Mouse (Mus musculus) heart, embryonic 10.5 days (tissue): ENCODE results near the gene Gm20422. TPM values are rescaled to one million over a fixed set of nuclear protein-coding genes. Genes with fewer than 3 reads are reported as not detected.
A peak's percentile ranks its signal among the peaks of the same experiment; 100 is the strongest.

Experiments
- DNase-seq: peaks from one replicate; pipeline ENCODE4 v3.0.0-alpha.2; 2017; ENCODE audit warnings: low spot score
- H3K27ac ChIP-seq: fragments of 300-500 bp; sonication (generic); 2 replicates; pipeline ENCODE4 v1.5.1; 2016; ENCODE audit warnings: mild to moderate bottlenecking
- H3K27me3 ChIP-seq: fragments of 300-500 bp; sonication (generic); 2 replicates; pipeline ENCODE4 v1.6.1; 2016; ENCODE audit warnings: mild to moderate bottlenecking; ENCODE audit not compliant: poor library complexity, insufficient read depth, severe bottlenecking
- H3K36me3 ChIP-seq: fragments of 300-500 bp; sonication (generic); 2 replicates; pipeline ENCODE4 v1.6.1; 2016; ENCODE audit warnings: mild to moderate bottlenecking, moderate library complexity
- H3K4me1 ChIP-seq: fragments of 300-500 bp; sonication (generic); 2 replicates; pipeline ENCODE4 v1.6.1; 2016; ENCODE audit warnings: mild to moderate bottlenecking
- H3K4me3 ChIP-seq: fragments of 300-500 bp; sonication (generic); 2 replicates; pipeline ENCODE4 v1.5.1; 2016; ENCODE audit warnings: mild to moderate bottlenecking, moderate library complexity
- H3K9me3 ChIP-seq: fragments of 300-500 bp; sonication (generic); 2 replicates; pipeline ENCODE4 v1.6.1; 2016; ENCODE audit warnings: mild to moderate bottlenecking, moderate library complexity
- WGBS: fragments of 180-500 bp; shearing (Covaris S2); methylation state at CpG from one replicate; pipeline ENCODE4 v1.1.7; 2016; 5-methylcytosine and 5-hydroxymethylcytosine counted together
- polyA plus RNA-seq: library from polyadenylated mRNA; unstranded; fragments of >200 nt; fragmentation: Nextera tagmentation; extraction: Ambion mirVana; gene quantifications from 2 replicates; pipeline ENCODE4 v1.2.1, GENCODE M21; 2016

Gene Gm20422
- polyA plus RNA-seq: 0.44 and 0.65 TPM in 2 replicates

GRCm38 (mm10) chr8:69774503-69775148, at the start of gene Gm20422:
Gene Gm20422, minus strand, starts transcription at chr8:69774886.
- DNase-seq: peak; percentile 98
- Histone ChIP-seq H3K36me3 (peaks cover 12% of the 10 kb centered on the region), H3K9me3 (no peaks in the 10 kb centered on the region), H3K4me3 (peak within 1 kb of the TSS; percentile 78), H3K4me1 (peaks cover 22% of the 10 kb centered on the region), H3K27ac (peak within 1 kb of the TSS; percentile 97), H3K27me3 (no peaks in the 10 kb centered on the region)
- WGBS: under 1% methylated on average over 41 of the region's 41 CpGs

GRCm38 (mm10) chr8:69822386-69823191, 47.9 kb upstream of the Gm20422 start, which contains the start of gene Lpar2:
Gene Lpar2, plus strand, starts transcription at chr8:69822429.
- no peaks in the 10 kb centered on the region for H3K9me3 ChIP-seq
- H3K4me1 ChIP-seq: peaks cover 32% of the 10 kb centered on the region
- peak; percentile 91 for DNase-seq
- peaks cover 33% of the 10 kb centered on the region for H3K36me3 ChIP-seq
- H3K27me3 ChIP-seq: no peaks in the 10 kb centered on the region; the same call in 1 of the 2 replicates
- H3K4me3 ChIP-seq: peak within 1 kb of the TSS; percentile 73
- WGBS: 2% methylated on average over 33 of the region's 35 CpGs
- H3K27ac ChIP-seq: peak within 1 kb of the TSS; percentile 84

GRCm38 (mm10) chr8:69821971-69822385, 47.3 kb upstream of the Gm20422 start:
- Histone ChIP-seq H3K4me1 (peaks cover 32% of the 10 kb centered on the region), H3K27me3 (no peaks in the 10 kb centered on the region; the same call in 1 of the 2 replicates), H3K36me3 (peaks cover 39% of the 10 kb centered on the region), H3K4me3 (peak overlapping the region; percentile 73), H3K27ac (peak overlapping the region; percentile 84), H3K9me3 (no peaks in the 10 kb centered on the region)
- no peak for DNase-seq
- WGBS: 1% methylated on average over 16 of the region's 22 CpGs

- WGBS: 74% methylated on average over 9 of the region's 9 CpGs
Observed at GRCm38 (mm10) chr8:69820466-69820865, 45.8 kb upstream of the Gm20422 start.

GRCm38 (mm10) chr8:69815396-69815795, 40.7 kb upstream of the Gm20422 start:
- H3K36me3 ChIP-seq: peaks cover 72% of the 10 kb centered on the region
- H3K27me3 ChIP-seq: no peaks in the 10 kb centered on the region
- WGBS: 93% methylated on average over 4 of the region's 4 CpGs
- H3K4me1 ChIP-seq: peaks cover 11% of the 10 kb centered on the region
- DNase-seq: no peak
- H3K4me3 ChIP-seq: no peak overlapping the region
- no peaks in the 10 kb centered on the region for H3K9me3 ChIP-seq
- H3K27ac ChIP-seq: no peak overlapping the region

More at GRCm38 (mm10) chr8:69820466-69820865, 45.8 kb upstream of the Gm20422 start:
- H3K4me3 ChIP-seq: no peak overlapping the region
- peaks cover 44% of the 10 kb centered on the region for H3K36me3 ChIP-seq
- H3K27me3 ChIP-seq: no peaks in the 10 kb centered on the region; the same call in 1 of the 2 replicates
- H3K4me1 ChIP-seq: peaks cover 43% of the 10 kb centered on the region
- H3K27ac ChIP-seq: no peak overlapping the region
- no peak for DNase-seq
- no peaks in the 10 kb centered on the region for H3K9me3 ChIP-seq

GRCm38 (mm10) chr8:69814881-69815280, 40.2 kb upstream of the Gm20422 start:
- no peak overlapping the region for H3K4me3 ChIP-seq
- H3K9me3 ChIP-seq: no peaks in the 10 kb centered on the region
- WGBS: 82% methylated on average over 2 of the region's 2 CpGs
- DNase-seq: no peak
- no peak overlapping the region for H3K27ac ChIP-seq
- H3K27me3 ChIP-seq: no peaks in the 10 kb centered on the region
- peaks cover 72% of the 10 kb centered on the region for H3K36me3 ChIP-seq
- H3K4me1 ChIP-seq: peaks cover 14% of the 10 kb centered on the region

- no peaks in the 10 kb centered on the region for H3K27me3 ChIP-seq
- DNase-seq: no peak
- H3K4me1 ChIP-seq: peaks cover 22% of the 10 kb centered on the region
- WGBS: 45% methylated on average over 3 of the region's 3 CpGs
- no peak overlapping the region for H3K27ac ChIP-seq
- no peaks in the 10 kb centered on the region for H3K9me3 ChIP-seq
- H3K36me3 ChIP-seq: peaks cover 70% of the 10 kb centered on the region
- H3K4me3 ChIP-seq: peak overlapping the region; percentile 67
Observed at GRCm38 (mm10) chr8:69809820-69810219, 35.1 kb upstream of the Gm20422 start.

- Histone ChIP-seq H3K27ac (peak overlapping the region; percentile 83), H3K36me3 (peaks cover 68% of the 10 kb centered on the region)
Observed at GRCm38 (mm10) chr8:69808864-69809403, 34.2 kb upstream of the Gm20422 start.

GRCm38 (mm10) chr8:69808094-69808863, 33.6 kb upstream of the Gm20422 start, which contains the start of gene Gmip:
Gene Gmip, plus strand, starts transcription at chr8:69808679.
- Histone ChIP-seq H3K36me3 (peaks cover 68% of the 10 kb centered on the region), H3K9me3 (no peaks in the 10 kb centered on the region), H3K27ac (peak within 1 kb of the TSS; percentile 83), H3K4me3 (peak within 1 kb of the TSS; percentile 67), H3K4me1 (peaks cover 22% of the 10 kb centered on the region), H3K27me3 (no peaks in the 10 kb centered on the region)
- peak; percentile 92 for DNase-seq
- WGBS: 6% methylated on average over 28 of the region's 28 CpGs

More at GRCm38 (mm10) chr8:69808864-69809403, 34.2 kb upstream of the Gm20422 start:
- H3K27me3 ChIP-seq: no peaks in the 10 kb centered on the region
- peaks cover 22% of the 10 kb centered on the region for H3K4me1 ChIP-seq
- no peak for DNase-seq
- 2% methylated on average over 23 of the region's 23 CpGs for WGBS
- peak overlapping the region; percentile 67 for H3K4me3 ChIP-seq
- no peaks in the 10 kb centered on the region for H3K9me3 ChIP-seq

GRCm38 (mm10) chr8:69807236-69807635, 32.5 kb upstream of the Gm20422 start:
- Histone ChIP-seq H3K4me1 (peaks cover 22% of the 10 kb centered on the region), H3K4me3 (no peak overlapping the region), H3K36me3 (peaks cover 78% of the 10 kb centered on the region)

GRCm38 (mm10) chr8:69805491-69805890, 30.8 kb upstream of the Gm20422 start:
- H3K9me3 ChIP-seq: no peaks in the 10 kb centered on the region
- peaks cover 22% of the 10 kb centered on the region for H3K4me1 ChIP-seq
- H3K27ac ChIP-seq: no peak overlapping the region
- no peak overlapping the region for H3K4me3 ChIP-seq
- H3K27me3 ChIP-seq: no peaks in the 10 kb centered on the region
- peaks cover 78% of the 10 kb centered on the region for H3K36me3 ChIP-seq
- DNase-seq: no peak
- 92% methylated on average over 9 of the region's 9 CpGs for WGBS

More at GRCm38 (mm10) chr8:69807236-69807635, 32.5 kb upstream of the Gm20422 start:
- H3K27me3 ChIP-seq: no peaks in the 10 kb centered on the region
- no peak for DNase-seq
- WGBS: 89% methylated on average over 5 of the region's 5 CpGs
- no peak overlapping the region for H3K27ac ChIP-seq
- no peaks in the 10 kb centered on the region for H3K9me3 ChIP-seq

GRCm38 (mm10) chr8:69805086-69805485, 30.4 kb upstream of the Gm20422 start:
- no peak for DNase-seq
- no peak overlapping the region for H3K27ac ChIP-seq
- no peaks in the 10 kb centered on the region for H3K9me3 ChIP-seq
- peaks cover 20% of the 10 kb centered on the region for H3K4me1 ChIP-seq
- no peaks in the 10 kb centered on the region for H3K27me3 ChIP-seq
- H3K36me3 ChIP-seq: peaks cover 81% of the 10 kb centered on the region
- WGBS: 95% methylated on average over 10 of the region's 10 CpGs
- H3K4me3 ChIP-seq: no peak overlapping the region
